Mouse (Mus musculus) liver, embryonic 14.5 days (tissue): Measurements from ENCODE around the gene Rnd2. TPM values are rescaled to one million over a fixed set of nuclear protein-coding genes. Genes with fewer than 3 reads are reported as not detected.

Experiments
- ATAC-seq: fragments of 200-750 bp; cut with Nextera tagmentation; 2 replicates; pipeline ENCODE4 v1.8.0; 2017; ENCODE audit warnings: moderate number of reproducible peaks, mild to moderate bottlenecking, moderate library complexity; ENCODE audit not compliant: insufficient read depth
- DNase-seq, 3 experiments: peaks; one replicate each; pipeline ENCODE4 v3.0.0-alpha.2; 2012 to 2013; ENCODE audit warnings: low read depth in 3 of 3, low spot score in 3 of 3
- H3K27ac ChIP-seq: fragments of 300-500 bp; sonication (generic); 2 replicates; pipeline ENCODE4 v1.5.1; 2014; ENCODE audit warnings: moderate library complexity, mild to moderate bottlenecking, control low read depth, inconsistent platforms
- H3K27me3 ChIP-seq: fragments of 300-500 bp; sonication (generic); 2 replicates; pipeline ENCODE4 v1.6.1; 2014; ENCODE audit warnings: mild to moderate bottlenecking, low read length, moderate library complexity; ENCODE audit not compliant: control insufficient read depth, insufficient read depth
- H3K36me3 ChIP-seq: fragments of 300-500 bp; sonication (generic); replicated peaks from 2 replicates; pipeline ENCODE4 v1.6.1; 2014; ENCODE audit warnings: low read depth; ENCODE audit not compliant: control insufficient read depth, insufficient read depth
- H3K4me1 ChIP-seq, 2 experiments: fragments of 200-500 bp in 1 of 2; fragments of 300-500 bp in 1 of 2; sonication (generic) in 1 of 2; replicated peaks; 2 replicates each; pipeline ENCODE4 v1.6.1; 2012 to 2014; ENCODE audit warnings: antibody characterized with exemption in 1 of 2, inconsistent platforms in 1 of 2, low read length in 1 of 2; ENCODE audit not compliant: control insufficient read depth in 2 of 2, insufficient read depth in 2 of 2
- H3K4me2 ChIP-seq: fragments of 300-500 bp; sonication (generic); 2 replicates; pipeline ENCODE4 v1.6.1; 2014; ENCODE audit warnings: low read depth, mild to moderate bottlenecking, control low read depth, moderate library complexity
- H3K4me3 ChIP-seq, 2 experiments: fragments of 200-500 bp in 1 of 2; fragments of 300-500 bp in 1 of 2; sonication (generic) in 1 of 2; 2 replicates each; pipeline ENCODE4 v1.5.1; 2012 to 2014; ENCODE audit warnings: low read depth in 2 of 2, low read length in 2 of 2, mild to moderate bottlenecking in 2 of 2, control low read depth in 1 of 2, inconsistent platforms in 1 of 2, moderate library complexity in 1 of 2; ENCODE audit not compliant: insufficient read depth in 1 of 2
- H3K9ac ChIP-seq: fragments of 300-500 bp; sonication (generic); replicated peaks from 2 replicates; pipeline ENCODE4 v1.6.1; 2014; ENCODE audit warnings: mild to moderate bottlenecking, control low read depth, moderate library complexity
- H3K9me3 ChIP-seq: fragments of 300-500 bp; sonication (generic); 2 replicates; pipeline ENCODE4 v1.6.1; 2016; ENCODE audit warnings: low read length, mixed read lengths; ENCODE audit not compliant: control insufficient read depth
- CTCF ChIP-seq: IDR thresholded peaks from 2 replicates; pipeline ENCODE4 v1.5.1; 2016; ENCODE audit warnings: antibody characterized with exemption, low read depth, control low read depth
- EP300 ChIP-seq: IDR thresholded peaks from 2 replicates; pipeline ENCODE4 v1.6.1; 2016; ENCODE audit warnings: antibody characterized with exemption, low read depth
- WGBS: fragments of 180-500 bp; shearing (Covaris S2); extraction: QIAGEN DNeasy Blood & Tissue Kit; methylation state at CpG from one replicate; pipeline ENCODE4 v1.1.7; 2014; ENCODE audit not compliant: insufficient replicate concordance; 5-methylcytosine and 5-hydroxymethylcytosine counted together
- polyA plus RNA-seq, 2 experiments: library from polyadenylated mRNA; depleted of rRNA in 1 of 2; stranded (reverse) in 1 of 2; unstranded in 1 of 2; fragments of >200 nt; fragmentation: Nextera tagmentation in 1 of 2; extraction: Ambion mirVana in 1 of 2; gene quantifications; 2 replicates each; pipeline versions ENCODE4 v1.2.1 to v1.2.3; 2012 to 2014

The Rnd2 gene
- polyA plus RNA-seq, 2 experiments, result 1.2 to 2.9 TPM

- DNase-seq (no peak), ATAC-seq (no peak)
- Histone ChIP-seq H3K9ac (no peak overlapping the region), H3K9me3 (no peaks in the 10 kb centered on the region), H3K4me1 (peaks cover 10 to 18% of the 10 kb centered on the region in 2 experiments), H3K27me3 (no peaks in the 10 kb centered on the region; the same call in 1 of the 2 replicates), H3K4me2 (no peak overlapping the region), H3K27ac (no peak overlapping the region), H3K36me3 (peaks cover 4% of the 10 kb centered on the region), H3K4me3 (no peak overlapping the region)
- TF ChIP-seq EP300, result no peak
- TF ChIP-seq CTCF, result no peak
- 84% methylated on average over 6 of the region's 6 CpGs for WGBS
Measured at GRCm38 (mm10) chr11:101459716-101460115, 5.1 kb upstream of the Rnd2 start.

GRCm38 (mm10) chr11:101460321-101460720, 4.5 kb upstream of the Rnd2 start:
- Histone ChIP-seq H3K9me3 (no peaks in the 10 kb centered on the region), H3K27ac (no peak overlapping the region), H3K4me1 (peaks cover 12 to 22% of the 10 kb centered on the region in 2 experiments), H3K9ac (no peak overlapping the region), H3K27me3 (peaks cover 4% of the 10 kb centered on the region), H3K4me3 (no peak overlapping the region), H3K36me3 (peaks cover 4% of the 10 kb centered on the region), H3K4me2 (no peak overlapping the region)
- DNase-seq (no peak), ATAC-seq (no peak)
- TF ChIP-seq EP300 (no peak), CTCF (no peak)
- 83% methylated on average over 15 of the region's 15 CpGs for WGBS

- H3K27me3 ChIP-seq, result peaks cover 19% of the 10 kb centered on the region
- no peak for TF ChIP-seq CTCF
- no peak for TF ChIP-seq EP300
- no peak overlapping the region for H3K4me2 ChIP-seq
- peaks cover 4% of the 10 kb centered on the region for H3K36me3 ChIP-seq
- ATAC-seq (no peak), DNase-seq (no peak)
- WGBS, result 83% methylated on average over 14 of the region's 14 CpGs
- H3K4me1 ChIP-seq, result peaks cover 22 to 27% of the 10 kb centered on the region in 2 experiments
- no peaks in the 10 kb centered on the region for H3K9me3 ChIP-seq
- H3K9ac ChIP-seq, result no peak overlapping the region
- H3K4me3 ChIP-seq, result no peak overlapping the region
- H3K27ac ChIP-seq, result no peak overlapping the region
Measured at GRCm38 (mm10) chr11:101462141-101462540, 2.7 kb upstream of the Rnd2 start.

- DNase-seq (no peak), ATAC-seq (no peak)
- no peak for TF ChIP-seq CTCF
- peak; percentile 36; the same call in 1 of the 2 replicates for TF ChIP-seq EP300
- H3K27me3 ChIP-seq, result peaks cover 23% of the 10 kb centered on the region
- peaks cover 22 to 32% of the 10 kb centered on the region in 2 experiments for H3K4me1 ChIP-seq
- H3K4me3 ChIP-seq, result no peak overlapping the region
- H3K27ac ChIP-seq, result no peak overlapping the region
- no peak overlapping the region; the same call in none of the 2 replicates for H3K9ac ChIP-seq
- H3K4me2 ChIP-seq, result no peak overlapping the region
- H3K36me3 ChIP-seq, result peaks cover 4% of the 10 kb centered on the region
- 19% methylated on average over 13 of the region's 13 CpGs for whole genome bisulfite sequencing
- H3K9me3 ChIP-seq, result no peaks in the 10 kb centered on the region
Measured at GRCm38 (mm10) chr11:101462583-101463440, 2.0 kb upstream of the Rnd2 start.

- DNase-seq (no peak), ATAC-seq (peak; percentile 11; the same call in 1 of the 2 replicates)
- H3K9me3 ChIP-seq, result no peaks in the 10 kb centered on the region
- TF ChIP-seq CTCF (peak; percentile 42; the same call in 1 of the 2 replicates), EP300 (no peak)
- peak overlapping the region; percentile 96 for H3K4me2 ChIP-seq
- H3K27ac ChIP-seq, result no peak overlapping the region
- peaks cover 22 to 34% of the 10 kb centered on the region in 2 experiments for H3K4me1 ChIP-seq
- peak overlapping the region; percentile 59 for H3K9ac ChIP-seq
- H3K36me3 ChIP-seq, result peaks cover 2% of the 10 kb centered on the region; the same call in 1 of the 2 replicates
- under 1% methylated on average over 51 of the region's 51 CpGs for WGBS
- peaks cover 32% of the 10 kb centered on the region for H3K27me3 ChIP-seq
- peak overlapping the region; percentile 54 to 75 for H3K4me3 ChIP-seq
Measured at GRCm38 (mm10) chr11:101465101-101465868, 486 bp downstream of the Rnd2 start.
